Mouse (Mus musculus) lung, postnatal 0 days (tissue): ENCODE results near the gene Kpna3.

Experiments used
- CTCF ChIP-seq: IDR thresholded peaks from 2 replicates; pipeline ENCODE4 v1.5.1; 2016; ENCODE audit warnings: antibody characterized with exemption, mild to moderate bottlenecking
- EP300 ChIP-seq: IDR thresholded peaks from 2 replicates; pipeline ENCODE4 v1.6.1; 2016; ENCODE audit warnings: antibody characterized with exemption, mild to moderate bottlenecking, control low read depth

DNA sequence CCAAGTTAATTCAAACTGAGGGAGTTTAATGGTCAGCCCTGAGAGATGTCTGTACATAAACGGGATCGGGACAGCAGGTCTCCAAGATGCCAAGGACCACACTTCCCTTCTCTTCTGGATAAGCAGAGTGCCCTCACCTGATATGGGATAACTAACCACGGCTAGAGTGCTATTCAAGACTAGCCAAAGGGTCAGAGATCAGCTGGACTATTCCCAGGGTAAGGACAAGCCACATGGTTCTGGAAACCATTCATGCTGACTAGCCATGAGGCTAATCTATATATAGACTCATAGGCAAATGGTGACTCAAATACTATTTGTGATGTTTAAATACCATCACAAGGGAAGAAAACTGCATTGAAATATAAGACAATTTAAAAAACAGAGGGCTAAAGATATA is 49.1 kb downstream of the Kpna3 start:
- no peak for TF ChIP-seq CTCF
- no peak for TF ChIP-seq EP300
